Mouse (Mus musculus): ENCODE measurements around the gene Syce2.

Gene Syce2

DNA sequence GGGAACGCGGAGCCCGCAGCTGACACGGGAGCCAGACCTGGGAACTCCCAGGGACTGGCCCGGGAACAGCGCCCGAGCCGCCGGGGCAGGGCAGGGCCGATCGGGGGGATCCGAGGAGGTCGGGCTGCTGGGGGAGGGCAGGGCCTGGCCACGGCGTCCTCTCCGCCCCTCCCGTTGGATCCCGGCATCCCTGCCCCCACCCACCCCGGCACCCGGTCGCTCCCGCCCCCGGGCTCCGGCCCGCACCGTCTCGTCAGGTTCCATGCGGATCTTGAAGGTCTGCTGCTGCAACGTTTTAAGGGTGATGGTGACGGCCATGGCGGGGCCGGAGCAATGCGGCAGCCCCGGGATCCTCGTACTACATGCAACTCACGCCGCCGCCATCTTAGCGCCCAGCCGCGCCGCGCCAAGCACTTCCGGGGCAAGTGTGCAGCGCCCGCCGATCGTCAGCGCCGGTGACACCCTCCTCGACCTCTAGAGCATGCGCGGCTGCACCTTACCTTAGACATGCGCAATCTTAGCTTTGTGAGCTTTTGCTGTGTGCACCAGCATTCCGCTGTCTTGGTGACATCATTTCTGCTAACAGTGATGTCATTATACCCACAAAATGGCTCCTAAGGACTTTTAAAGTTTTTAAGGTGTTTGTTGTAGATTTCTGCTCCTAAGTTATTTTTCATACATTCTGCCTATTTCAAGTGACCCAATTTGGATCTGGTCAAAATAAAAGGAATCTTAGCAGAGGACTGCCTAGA lies 31.5 kb upstream of the Syce2 start, which contains the start of gene Rad23a:
Rad23a (minus strand) TSS at position 418 of the 752 bp plus-strand sequence.
- in situ Hi-C loops (cut with MboI; ENCODE audit: unreplicated experiment in 2 of 2), result loop anchor here (5.0 to 25.0 kb wide), 5 partner anchors 64 to 1103 kb away; partner anchors contain the start of genes Dnase2a (in 2 of the 2), Gm49661 (in 2 of the 2), Prdx2 (in 2 of the 2) and Rnaseh2a (in 2 of the 2)

DNA sequence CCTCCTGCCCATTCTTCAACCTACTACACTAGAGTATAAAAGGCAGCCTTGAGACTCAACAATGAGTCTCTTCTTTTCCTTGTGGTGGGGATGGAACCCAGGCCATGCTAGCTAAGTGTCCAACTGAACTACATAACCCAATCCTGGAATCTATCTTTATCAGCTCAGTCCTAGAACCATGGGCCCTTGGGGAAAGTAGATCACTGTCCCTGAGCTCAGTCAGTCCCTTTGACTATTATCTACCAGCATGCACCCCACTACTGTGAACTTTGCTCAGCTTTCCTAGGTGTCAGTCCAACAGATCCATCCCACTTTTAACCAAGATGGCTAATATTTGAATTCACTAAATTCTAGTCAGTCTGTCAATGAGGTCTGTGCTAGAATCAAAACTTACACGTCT lies 30.4 kb upstream of the Syce2 start:
- in situ Hi-C loops (cut with MboI; ENCODE audit: unreplicated experiment in 2 of 2), result loop anchor here (5.0 to 25.0 kb wide), 5 partner anchors 63 to 1104 kb away; partner anchors contain the start of genes Dnase2a (in 2 of the 2), Gm49661 (in 2 of the 2), Prdx2 (in 2 of the 2) and Rnaseh2a (in 2 of the 2)

DNA sequence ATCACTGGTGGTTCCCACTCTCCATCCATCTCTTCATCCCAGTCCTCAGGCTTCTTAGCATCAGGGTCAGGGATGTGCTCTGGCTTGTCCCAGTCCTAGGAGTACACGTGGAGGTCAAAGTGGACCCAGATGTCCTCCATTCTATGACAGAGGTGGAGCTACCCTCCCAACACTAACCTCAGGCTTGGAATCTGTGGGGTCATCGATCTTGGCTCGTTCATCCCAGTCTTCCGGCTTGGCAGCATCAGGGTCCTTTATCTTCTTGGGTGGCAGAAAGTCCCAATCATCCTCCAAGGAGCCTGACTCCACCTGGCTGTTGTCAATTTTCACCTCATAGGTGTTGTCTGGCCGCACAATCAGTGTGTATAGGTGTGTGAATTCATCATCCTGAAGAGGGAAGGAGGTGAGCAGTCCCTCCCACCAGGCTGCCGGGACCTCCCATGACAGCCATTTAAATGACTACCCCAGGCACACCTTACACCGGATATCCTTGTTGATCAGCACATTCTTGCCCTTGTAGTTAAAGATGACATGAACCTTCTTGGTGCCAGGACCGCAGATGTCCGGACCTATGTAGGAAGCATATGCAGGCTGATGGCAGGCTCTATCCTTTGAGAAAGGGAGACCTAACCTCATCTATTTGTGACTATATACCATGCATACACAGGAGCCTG lies 27.4 kb upstream of the Syce2 start:
- in situ Hi-C loops (cut with MboI; ENCODE audit: unreplicated experiment in 2 of 2), result loop anchor here (5.0 to 25.0 kb wide), 5 partner anchors 60 to 1107 kb away; partner anchors contain the start of genes Dnase2a (in 2 of the 2), Gm49661 (in 2 of the 2), Prdx2 (in 2 of the 2) and Rnaseh2a (in 2 of the 2)

DNA sequence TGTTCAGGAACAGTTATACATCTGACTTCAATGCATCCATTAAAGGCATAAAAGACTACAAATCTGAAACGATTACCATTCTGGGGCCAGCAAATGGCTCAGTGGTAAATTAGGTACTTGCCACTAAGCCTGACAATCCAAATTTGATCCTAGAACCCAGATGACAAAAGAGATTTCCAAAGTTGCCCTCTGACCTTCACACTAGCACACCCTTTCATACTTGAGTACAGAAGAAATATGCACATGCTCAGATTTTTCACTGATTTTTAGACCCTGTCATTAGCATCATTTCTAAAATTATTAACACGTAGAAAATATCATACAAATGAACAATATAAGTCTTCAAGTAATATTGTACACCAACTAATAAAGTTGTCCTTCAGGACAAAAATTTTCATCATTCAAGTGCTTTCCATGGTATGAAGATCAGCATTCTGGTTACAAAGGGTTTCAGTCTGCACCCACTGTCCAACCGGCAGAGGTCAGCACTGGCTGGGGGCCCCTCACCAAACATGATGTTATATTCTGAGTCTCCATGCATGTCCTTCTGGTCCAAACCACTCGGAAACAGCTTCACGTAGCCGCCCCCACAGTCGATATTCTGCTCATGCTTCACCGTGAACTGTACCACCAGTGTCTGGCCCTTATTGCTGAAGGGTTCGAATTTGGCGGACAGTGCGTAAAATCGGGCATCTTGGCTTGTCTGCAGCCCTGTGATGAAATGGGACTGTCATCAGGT lies 26.4 kb upstream of the Syce2 start:
- in situ Hi-C loops (cut with MboI; ENCODE audit: unreplicated experiment in 2 of 2), result loop anchor here (10.0 to 25.0 kb wide), 4 partner anchors 59 to 1108 kb away; partner anchors contain the start of genes Gm49661 (in 2 of the 2), Prdx2 (in 2 of the 2), Rnaseh2a (in 2 of the 2) and Adgre5 (in 1 of the 2)

DNA sequence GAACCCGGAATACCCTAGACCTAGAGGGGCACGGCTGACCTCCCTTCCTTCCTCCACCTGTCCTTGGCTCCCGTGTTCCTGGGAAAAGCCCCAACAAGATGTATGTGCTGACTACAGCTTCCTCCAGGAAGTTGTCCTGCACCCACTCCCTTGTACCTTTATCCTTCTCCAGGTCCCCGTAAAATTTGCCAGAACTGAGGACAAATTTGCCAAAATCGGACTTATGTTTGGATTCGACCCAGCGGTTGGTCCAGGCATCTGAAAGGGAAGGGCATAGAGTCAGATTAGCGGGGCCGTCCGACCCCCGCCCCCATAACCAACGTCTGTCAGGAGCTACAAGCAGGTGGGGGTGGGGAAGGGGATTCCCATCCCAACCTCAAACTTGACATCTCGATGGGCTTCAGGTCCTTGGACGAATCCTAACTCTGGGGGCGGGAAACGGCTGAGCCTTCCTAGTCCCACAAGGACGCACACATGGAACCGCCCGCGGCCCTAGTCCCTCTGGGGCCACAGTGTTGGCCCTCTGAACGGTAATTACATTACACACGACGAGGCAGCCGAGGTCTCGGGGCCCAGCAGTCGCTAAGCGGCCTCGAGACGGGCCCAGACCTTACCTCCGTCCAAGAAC lies 25.7 kb upstream of the Syce2 start:
- in situ Hi-C loops (cut with MboI; ENCODE audit: unreplicated experiment in 2 of 2), result loop anchor here (10.0 to 25.0 kb wide), 4 partner anchors 59 to 1109 kb away; partner anchors contain the start of genes Gm49661 (in 2 of the 2), Prdx2 (in 2 of the 2), Rnaseh2a (in 2 of the 2) and Adgre5 (in 1 of the 2)

DNA sequence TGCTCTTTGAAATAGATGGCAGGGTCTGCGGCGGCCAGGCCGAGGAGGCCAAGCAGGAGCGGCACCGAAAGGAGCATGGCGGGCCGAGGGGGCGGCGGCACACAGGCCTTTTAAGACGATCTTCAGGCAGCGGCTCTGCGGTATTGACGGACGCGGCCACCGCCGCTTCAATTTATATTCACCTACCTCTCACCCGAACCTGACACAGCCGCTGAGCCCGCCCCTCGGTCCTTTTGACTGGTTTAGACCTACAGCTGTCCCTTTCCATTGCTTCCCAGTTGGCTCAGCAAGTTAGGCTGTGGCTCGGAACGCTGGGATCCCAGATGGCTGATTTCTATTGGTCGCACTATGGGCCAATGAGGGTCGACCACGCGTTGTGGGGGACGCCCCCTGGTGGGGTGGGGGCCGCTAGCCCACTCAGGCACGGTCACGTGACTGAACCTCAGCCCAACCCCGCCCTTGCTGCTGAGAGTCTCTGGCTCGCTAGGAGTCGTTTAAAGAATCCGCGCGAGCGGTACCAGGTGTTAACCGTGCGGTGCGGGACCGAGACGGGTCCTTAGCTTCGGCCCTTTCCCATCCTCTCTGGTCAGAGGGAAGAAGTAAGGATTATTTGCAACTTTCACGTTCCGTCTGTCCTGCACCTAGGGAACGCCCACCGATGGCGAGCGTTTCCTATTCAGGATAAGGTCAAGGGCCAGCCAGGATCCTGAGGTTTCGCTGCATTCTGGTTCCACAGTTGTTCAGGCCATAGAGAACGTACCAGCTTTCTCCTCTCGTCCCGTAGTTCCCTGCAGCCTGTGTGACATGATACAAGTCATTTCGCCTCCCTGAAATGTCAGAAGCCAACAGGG lies 25.0 kb upstream of the Syce2 start, which contains the start of gene Calr:
Calr (minus strand) TSS at position 213 of the 851 bp plus-strand sequence.
- in situ Hi-C loops (cut with MboI; ENCODE audit: unreplicated experiment in 2 of 2), result loop anchor here (10.0 to 25.0 kb wide), 4 partner anchors 58 to 1110 kb away; partner anchors contain the start of genes Gm49661 (in 2 of the 2), Prdx2 (in 2 of the 2), Rnaseh2a (in 2 of the 2) and Adgre5 (in 1 of the 2)

DNA sequence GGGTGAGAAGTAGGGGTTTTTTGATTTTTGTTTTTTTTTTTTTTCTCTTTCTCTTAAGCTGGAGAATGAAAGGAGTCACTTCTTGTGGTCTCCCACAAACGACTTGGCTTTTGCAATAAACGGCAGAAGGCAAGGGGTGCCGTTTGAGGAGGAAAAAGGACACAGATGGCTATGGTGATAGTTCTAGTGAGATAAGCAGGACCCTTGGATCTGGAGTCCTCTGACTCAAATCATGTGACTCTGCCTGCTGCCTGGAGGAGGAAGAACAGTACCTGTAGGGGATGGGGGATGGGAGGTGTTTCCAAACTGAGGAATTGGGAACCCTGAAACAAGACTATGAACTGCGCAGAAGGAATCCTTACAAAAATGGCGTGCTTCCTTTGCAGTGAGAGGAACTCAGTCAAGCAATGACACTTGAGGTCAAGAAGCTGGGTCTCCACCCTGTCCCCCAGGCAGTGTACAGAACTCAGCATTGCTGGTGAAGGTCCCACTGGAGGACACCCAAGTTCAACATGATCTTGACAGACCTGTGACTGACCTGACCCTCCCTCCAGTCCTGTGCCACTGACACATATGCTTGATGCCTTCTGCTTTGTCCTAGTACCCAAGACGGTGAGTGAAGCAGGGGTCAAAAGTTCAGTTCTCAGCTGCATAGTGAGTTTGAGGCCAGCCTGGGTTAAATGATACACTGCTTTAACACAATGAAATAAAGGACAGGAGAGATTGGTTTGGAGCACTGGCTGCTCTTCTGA lies 24.1 kb upstream of the Syce2 start:
- in situ Hi-C loops (cut with MboI; ENCODE audit: unreplicated experiment in 2 of 2), result loop anchor here (10.0 to 25.0 kb wide), 4 partner anchors 57 to 1111 kb away; partner anchors contain the start of genes Gm49661 (in 2 of the 2), Prdx2 (in 2 of the 2), Rnaseh2a (in 2 of the 2) and Adgre5 (in 1 of the 2)

DNA sequence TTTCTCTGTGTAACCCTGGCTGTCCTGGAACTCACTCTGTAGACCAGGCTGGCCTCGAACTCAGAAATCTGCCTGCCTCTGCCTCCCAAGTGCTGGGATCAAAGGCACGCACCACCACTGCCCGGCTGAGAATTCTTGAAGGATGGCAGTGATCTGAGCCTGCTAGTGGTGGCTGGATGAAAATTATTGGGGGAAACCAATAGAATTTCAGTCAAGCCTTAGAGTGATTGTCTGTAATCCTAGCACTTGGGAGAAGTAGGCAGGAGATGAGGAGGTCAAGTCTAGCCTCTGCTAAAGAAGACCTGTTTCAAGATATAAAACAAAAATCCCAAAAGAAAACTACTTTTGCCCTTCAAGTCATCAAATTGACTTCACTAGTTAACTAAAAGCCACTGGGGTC lies 15.5 kb upstream of the Syce2 start:
- in situ Hi-C loops (cut with MboI; ENCODE audit: unreplicated experiment in 2 of 2), result no loop called here

DNA sequence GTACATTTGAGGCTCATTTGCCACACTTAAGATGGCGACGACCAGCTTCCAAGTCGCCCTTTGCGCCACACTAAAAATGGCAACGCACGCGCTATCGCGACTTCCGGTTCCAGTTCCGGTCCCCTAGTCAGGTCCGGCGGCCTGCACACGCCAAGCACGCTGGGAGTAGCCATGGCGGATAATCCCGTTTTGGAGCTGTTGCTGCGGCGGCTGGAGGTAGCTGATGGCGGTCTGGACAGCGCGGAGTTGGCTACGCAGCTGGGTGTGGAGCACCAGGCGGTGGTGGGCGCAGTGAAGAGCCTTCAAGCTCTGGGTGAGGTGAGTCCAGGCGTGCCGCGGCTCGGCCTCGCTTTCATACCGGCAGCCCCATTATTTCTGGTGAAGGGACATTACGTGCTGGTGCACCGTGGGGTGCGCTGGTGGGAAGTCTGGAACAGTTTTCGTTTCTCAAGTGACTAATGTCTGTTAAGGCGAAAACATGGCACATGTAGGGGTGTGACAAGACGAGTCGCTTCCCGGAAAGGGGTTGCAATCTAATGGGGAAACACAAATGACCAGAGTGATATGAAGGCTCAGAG lies 15.0 kb upstream of the Syce2 start, which contains the start of gene Farsa:
Farsa (plus strand) TSS at position 126 of the 578 bp plus-strand sequence.
- in situ Hi-C loops (cut with MboI; ENCODE audit: unreplicated experiment in 2 of 2), result no loop called here

DNA sequence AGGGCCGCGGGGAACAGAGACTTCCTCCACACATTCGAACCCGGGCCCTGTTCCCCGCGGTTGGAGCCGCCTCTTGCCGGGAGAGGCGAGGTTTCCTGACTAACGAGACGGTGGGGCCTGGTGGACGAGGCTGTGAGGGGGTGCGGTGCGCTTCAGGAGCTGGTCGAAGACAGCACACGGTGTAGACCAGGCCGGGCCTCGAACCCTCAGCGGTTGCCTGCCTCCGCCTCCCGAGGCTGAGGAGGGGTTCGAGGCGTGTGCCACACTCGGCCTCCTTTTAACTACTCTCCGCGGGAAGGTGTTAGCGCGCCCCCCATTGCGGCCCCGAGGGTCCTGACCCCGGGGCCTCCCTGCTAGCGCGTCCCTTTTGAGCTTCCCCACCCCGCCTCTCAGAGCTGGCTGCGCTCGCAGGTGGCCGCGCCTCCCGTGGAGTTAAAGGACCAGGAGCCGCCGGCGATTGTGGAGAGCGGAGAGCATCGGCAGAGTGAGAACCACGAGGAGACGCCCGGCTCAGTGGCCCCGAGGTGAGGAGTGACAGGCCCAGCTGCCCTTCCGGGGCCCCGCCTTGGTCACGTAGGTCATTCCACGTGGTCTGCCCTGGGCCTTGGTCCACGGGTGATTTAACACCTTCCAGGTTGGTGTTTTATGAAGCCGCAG lies 526 bp downstream of the Syce2 start:
- in situ Hi-C loops (cut with MboI; ENCODE audit: unreplicated experiment in 2 of 2), result no loop called here

DNA sequence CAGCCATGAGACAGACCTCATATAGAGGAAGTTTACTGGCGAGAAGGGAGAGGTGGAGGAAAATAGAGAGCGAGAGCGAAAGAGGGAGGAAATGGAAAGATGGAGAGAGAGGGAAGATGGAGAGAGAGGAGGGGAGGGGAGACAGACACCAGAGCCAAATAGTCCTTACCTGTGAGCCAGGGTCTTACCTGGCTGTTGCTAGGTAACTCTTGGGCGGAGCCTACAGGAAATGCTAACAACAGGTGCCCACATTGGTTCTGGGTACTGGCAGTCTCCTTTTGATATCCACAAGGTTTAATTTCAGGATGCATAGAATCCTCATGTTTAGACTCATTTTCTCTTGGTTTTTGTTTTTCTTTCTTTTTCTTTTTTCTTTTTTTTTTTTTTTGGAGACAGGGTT lies 1.1 kb downstream of the Syce2 start:
- in situ Hi-C loops (cut with MboI; ENCODE audit: unreplicated experiment in 2 of 2), result no loop called here

DNA sequence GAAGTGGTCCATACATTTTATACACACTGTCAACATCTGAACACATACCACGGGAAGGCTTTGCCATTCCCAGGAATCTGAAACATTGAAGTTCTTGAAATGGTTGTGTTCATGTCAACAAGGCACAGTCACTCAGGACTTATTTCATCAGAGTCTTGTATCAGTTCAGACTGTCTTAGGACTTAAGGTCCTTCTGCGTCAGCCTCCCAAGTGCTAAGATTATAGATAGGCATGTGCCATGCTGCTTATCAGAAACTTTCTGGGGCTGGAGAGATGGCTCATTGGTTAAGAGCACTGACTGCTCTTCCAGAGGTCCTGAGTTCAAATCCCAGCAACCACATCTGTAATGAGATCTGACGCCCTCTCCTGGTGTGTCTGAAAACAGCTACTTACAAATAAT lies 2.4 kb downstream of the Syce2 start:
- in situ Hi-C loops (cut with MboI; ENCODE audit: unreplicated experiment in 2 of 2), result no loop called here

DNA sequence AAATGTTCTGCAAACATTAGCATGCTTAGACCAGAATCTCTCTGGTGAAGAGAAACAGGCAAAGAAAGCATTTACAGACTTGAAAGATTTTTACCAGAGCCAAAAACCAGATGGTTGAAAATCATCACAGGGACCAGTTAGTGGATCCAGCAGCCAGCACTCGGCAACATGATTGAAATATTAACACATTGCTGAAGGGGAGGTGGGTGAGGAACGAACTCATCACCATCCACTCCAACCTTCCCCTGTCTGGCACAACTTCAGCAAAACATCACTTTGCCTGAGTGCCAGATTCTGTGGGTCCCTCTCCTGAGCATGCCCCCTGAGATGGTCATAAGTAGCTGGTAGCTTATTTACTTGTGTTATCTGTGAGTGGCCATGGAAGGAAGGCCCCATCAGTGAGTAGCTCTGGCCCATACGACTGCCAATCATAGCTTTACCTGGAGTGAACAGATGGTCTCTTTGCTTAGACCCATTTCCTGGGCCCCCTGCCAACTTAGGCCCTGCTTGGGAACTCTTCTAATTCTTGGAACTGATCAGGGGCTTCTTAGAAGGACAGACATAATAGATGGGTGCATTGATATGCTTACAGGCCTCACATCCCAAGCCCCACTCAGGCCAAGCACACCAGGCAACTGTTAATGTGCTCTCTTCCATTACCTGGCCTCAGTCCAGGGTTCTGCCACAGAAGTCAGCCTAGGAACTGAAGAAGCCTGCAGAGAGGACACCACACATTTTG lies 5.6 kb downstream of the Syce2 start:
- in situ Hi-C loops (cut with MboI; ENCODE audit: unreplicated experiment in 2 of 2), result no loop called here

DNA sequence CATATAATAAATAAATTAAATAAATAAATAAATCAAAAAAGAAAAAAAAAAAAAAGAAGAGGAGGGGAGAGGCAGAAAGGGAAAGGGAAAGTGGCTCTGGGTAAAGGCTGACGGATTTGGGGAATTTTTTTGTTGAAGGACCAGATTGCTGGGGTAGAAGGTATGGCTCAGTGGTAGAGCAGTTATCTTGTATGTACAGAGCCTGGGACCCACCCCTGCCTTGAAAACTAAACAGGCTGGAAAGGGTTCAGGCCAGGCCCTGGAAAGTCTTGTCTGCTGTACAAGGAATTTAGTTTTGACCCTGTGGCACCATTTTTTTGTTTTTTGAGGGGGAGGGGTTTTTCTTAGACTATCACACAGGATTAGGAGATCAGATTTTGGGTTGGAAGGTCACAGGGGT lies 7.0 kb downstream of the Syce2 start:
- in situ Hi-C loops (cut with MboI; ENCODE audit: unreplicated experiment in 2 of 2), result no loop called here

DNA sequence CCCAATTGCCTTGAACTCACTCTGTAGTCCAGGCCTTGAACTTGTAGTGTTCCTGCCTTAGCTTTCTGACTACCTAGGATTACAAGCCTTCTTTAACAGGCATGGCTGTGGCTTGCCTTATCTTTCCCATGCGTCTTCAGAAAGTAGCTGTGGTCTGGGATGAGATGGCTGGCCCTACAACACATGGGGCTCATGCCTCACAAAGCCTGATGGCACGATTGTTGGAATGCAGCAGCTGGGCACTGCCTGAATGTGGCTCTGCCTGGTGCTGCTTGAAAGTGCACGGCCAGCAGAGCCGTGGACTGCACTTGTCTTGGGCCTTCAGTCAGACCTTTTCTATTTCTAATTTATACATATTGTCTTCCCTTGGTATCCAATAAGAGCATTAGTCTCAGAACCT lies 12.8 kb downstream of the Syce2 start:
- in situ Hi-C loops (cut with MboI; ENCODE audit: unreplicated experiment in 2 of 2), result no loop called here

DNA sequence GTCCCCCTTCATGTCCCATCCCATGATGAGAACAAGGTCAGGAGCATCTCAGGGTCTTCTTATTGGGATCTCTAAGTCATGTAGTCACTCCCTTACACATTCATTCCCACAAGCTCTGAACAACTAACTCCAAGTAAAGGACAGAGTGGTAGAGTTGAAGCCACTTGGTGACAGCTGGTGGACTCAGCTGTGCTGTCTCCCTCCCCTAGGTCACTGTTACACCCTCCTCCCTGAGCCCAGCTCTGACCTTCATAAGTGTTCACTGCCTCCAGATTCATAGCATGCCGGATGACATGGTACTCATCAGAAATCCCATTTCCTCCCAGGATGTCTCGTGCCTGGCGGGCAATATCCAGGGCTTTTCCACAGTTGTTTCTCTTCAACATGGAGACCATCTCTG lies 16.4 kb downstream of the Syce2 start:
- in situ Hi-C loops (cut with MboI; ENCODE audit: unreplicated experiment in 2 of 2), result no loop called here

Data from v-Abl transformed pro-B cells (cell line).